In genomic region chr1:119157171-119157700, GRCm38 (mm10) we compare ENCODE assay signal across 24 mouse cellular contexts.
"Had no signal": no experiment of that assay in that cellular context is flagged by ENCODE, and none has a peak within 500 bp of the region (broad histone marks: within the 10 kb centered on the region; RNA-seq: fewer than 3 reads in every experiment).

No protein-coding gene starts in this region.

- H3K27ac ChIP-seq: embryonic facial prominence, embryonic 10.5 days; embryonic facial prominence, embryonic 12.5 days; embryonic facial prominence, embryonic 13.5 days; embryonic facial prominence, embryonic 15.5 days; forebrain, embryonic 10.5 days; forebrain, embryonic 12.5 days; forebrain, embryonic 13.5 days; forebrain, embryonic 15.5 days; gastrocnemius, adult 2 months; heart, adult 2 months; heart, embryonic 10.5 days had no signal

- H3K27me3 ChIP-seq: embryonic facial prominence, embryonic 12.5 days; embryonic facial prominence, embryonic 13.5 days; embryonic facial prominence, embryonic 15.5 days; forebrain, embryonic 12.5 days; forebrain, embryonic 13.5 days; forebrain, embryonic 15.5 days had no signal

- H3K4me1 ChIP-seq: embryonic facial prominence, embryonic 10.5 days; embryonic facial prominence, embryonic 12.5 days; embryonic facial prominence, embryonic 13.5 days; embryonic facial prominence, embryonic 15.5 days; forebrain, embryonic 10.5 days; forebrain, embryonic 12.5 days; forebrain, embryonic 13.5 days; forebrain, embryonic 15.5 days; heart, embryonic 10.5 days had no signal

- H3K9me3 ChIP-seq: embryonic facial prominence, embryonic 10.5 days; embryonic facial prominence, embryonic 12.5 days; embryonic facial prominence, embryonic 15.5 days; forebrain, embryonic 10.5 days; forebrain, embryonic 15.5 days; heart, embryonic 10.5 days had no signal

- H3K4me3 ChIP-seq: embryonic facial prominence, embryonic 10.5 days; embryonic facial prominence, embryonic 12.5 days; embryonic facial prominence, embryonic 13.5 days; embryonic facial prominence, embryonic 15.5 days; erythroblast, embryonic 14.5 days; forebrain, embryonic 10.5 days; forebrain, embryonic 12.5 days; forebrain, embryonic 13.5 days; forebrain, embryonic 15.5 days; gastrocnemius, adult 2 months; heart, adult 2 months; heart, embryonic 10.5 days had no signal

- H3K36me3 ChIP-seq: embryonic facial prominence, embryonic 10.5 days; embryonic facial prominence, embryonic 12.5 days; embryonic facial prominence, embryonic 13.5 days; embryonic facial prominence, embryonic 15.5 days; forebrain, embryonic 10.5 days; forebrain, embryonic 12.5 days; forebrain, embryonic 15.5 days; heart, embryonic 10.5 days had no signal

- DNase-seq: cerebellum, adult 9-11 months; cerebellum, postnatal 10 days; cerebellum, postnatal 14 days; cerebellum, postnatal 25 days; cerebellum, postnatal 36 days; forebrain, postnatal 0 days; gastrocnemius, adult 2 months; gastrocnemius, postnatal 10 days; gastrocnemius, postnatal 14 days; gastrocnemius, postnatal 25 days; gastrocnemius, postnatal 36 days; heart, adult 11 months; heart, adult 18-20 months; heart, adult 2 months had no signal
